Mouse (Mus musculus) lung, postnatal 0 days (tissue): Measurements from ENCODE around the gene Rpl29.

ENCODE experiments used
- CTCF ChIP-seq: IDR thresholded peaks from 2 replicates; pipeline ENCODE4 v1.5.1; 2016; ENCODE audit warnings: antibody characterized with exemption, mild to moderate bottlenecking
- EP300 ChIP-seq: IDR thresholded peaks from 2 replicates; pipeline ENCODE4 v1.6.1; 2016; ENCODE audit warnings: antibody characterized with exemption, mild to moderate bottlenecking, control low read depth

GRCm38 (mm10) chr9:106436566-106436965 is 7.3 kb downstream of the Rpl29 start:
- TF ChIP-seq CTCF = no peak
- no peak for TF ChIP-seq EP300
